Mouse (Mus musculus) hindbrain, embryonic 16.5 days (tissue): Measurements from ENCODE around the gene Rgs6. TPM values are rescaled to one million over a fixed set of nuclear protein-coding genes. Genes with fewer than 3 reads are reported as not detected.

Experiments
- ATAC-seq: fragments of 200-750 bp; cut with Nextera tagmentation; 2 replicates; pipeline ENCODE4 v1.8.0; 2017; ENCODE audit warnings: moderate TSS enrichment, moderate library complexity
- H3K27ac ChIP-seq: fragments of 300-500 bp; sonication (generic); 2 replicates; pipeline ENCODE4 v1.5.1; 2014; ENCODE audit warnings: low read depth, mild to moderate bottlenecking, control low read depth, low read length, moderate library complexity
- H3K27me3 ChIP-seq: fragments of 300-500 bp; sonication (generic); replicated peaks from 2 replicates; pipeline ENCODE4 v1.6.1; 2014; ENCODE audit warnings: low read length; ENCODE audit not compliant: control insufficient read depth, insufficient read depth
- H3K36me3 ChIP-seq: fragments of 300-500 bp; sonication (generic); 2 replicates; pipeline ENCODE4 v1.6.1; 2014; ENCODE audit warnings: mild to moderate bottlenecking, low read length, moderate library complexity, mixed read lengths; ENCODE audit not compliant: control insufficient read depth, insufficient read depth
- H3K4me1 ChIP-seq: fragments of 300-500 bp; sonication (generic); 2 replicates; pipeline ENCODE4 v1.6.1; 2014; ENCODE audit warnings: low read depth, low read length; ENCODE audit not compliant: control insufficient read depth, insufficient read depth
- H3K4me2 ChIP-seq: fragments of 300-500 bp; sonication (generic); 2 replicates; pipeline ENCODE4 v1.6.1; 2014; ENCODE audit warnings: mild to moderate bottlenecking, low read length, control low read depth, moderate library complexity
- H3K4me3 ChIP-seq: fragments of 300-500 bp; sonication (generic); 2 replicates; pipeline ENCODE4 v1.5.1; 2014; ENCODE audit warnings: mild to moderate bottlenecking, low read length, control low read depth, moderate library complexity
- H3K9ac ChIP-seq: fragments of 300-500 bp; sonication (generic); 2 replicates; pipeline ENCODE4 v1.6.1; 2014; ENCODE audit warnings: low read depth, mild to moderate bottlenecking, control low read depth, low read length, moderate library complexity
- H3K9me3 ChIP-seq: fragments of 300-500 bp; sonication (generic); 2 replicates; pipeline ENCODE4 v1.6.1; 2014; ENCODE audit warnings: mild to moderate bottlenecking, low read length, moderate library complexity; ENCODE audit not compliant: control insufficient read depth
- WGBS: fragments of 180-500 bp; shearing (Covaris S2); extraction: QIAGEN DNeasy Blood & Tissue Kit; methylation state at CpG from one replicate; pipeline ENCODE4 v1.1.7; 2014; 5-methylcytosine and 5-hydroxymethylcytosine counted together
- polyA plus RNA-seq: library from polyadenylated mRNA; unstranded; fragments of >200 nt; fragmentation: Nextera tagmentation; extraction: Ambion mirVana; gene quantifications from 2 replicates; pipeline ENCODE4 v1.2.1, GENCODE M21; 2015

Rgs6 gene
- polyA plus RNA-seq, 1 experiment from 2014 or later: 10.1 TPM

DNA sequence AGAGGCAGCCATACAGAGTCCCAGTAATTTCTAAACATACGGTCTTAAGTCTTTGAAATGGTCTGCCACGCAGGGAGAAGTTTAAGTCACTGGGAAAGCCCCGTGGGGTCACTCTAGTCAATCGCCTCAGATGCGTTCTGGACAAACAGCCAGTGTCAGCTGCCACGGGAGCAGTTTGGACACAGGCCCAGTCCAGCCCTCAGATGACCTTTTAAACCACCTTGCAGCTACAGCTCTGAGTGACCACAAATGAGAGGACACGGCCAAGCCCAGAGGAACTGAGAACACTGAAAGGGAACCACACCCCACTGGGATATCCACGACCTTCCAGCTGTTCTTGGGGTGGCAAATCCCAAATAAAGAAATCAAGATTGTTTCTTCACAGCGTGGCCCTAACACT is 512.3 kb downstream of the Rgs6 start:
- Histone ChIP-seq H3K27ac (no peak overlapping the region), H3K9ac (no peak overlapping the region), H3K4me1 (no peaks in the 10 kb centered on the region), H3K9me3 (no peaks in the 10 kb centered on the region), H3K27me3 (no peaks in the 10 kb centered on the region), H3K4me3 (no peak overlapping the region), H3K4me2 (no peak overlapping the region), H3K36me3 (no peaks in the 10 kb centered on the region)
- ATAC-seq: no peak
- 68% methylated on average over 9 of the region's 9 CpGs for WGBS

DNA sequence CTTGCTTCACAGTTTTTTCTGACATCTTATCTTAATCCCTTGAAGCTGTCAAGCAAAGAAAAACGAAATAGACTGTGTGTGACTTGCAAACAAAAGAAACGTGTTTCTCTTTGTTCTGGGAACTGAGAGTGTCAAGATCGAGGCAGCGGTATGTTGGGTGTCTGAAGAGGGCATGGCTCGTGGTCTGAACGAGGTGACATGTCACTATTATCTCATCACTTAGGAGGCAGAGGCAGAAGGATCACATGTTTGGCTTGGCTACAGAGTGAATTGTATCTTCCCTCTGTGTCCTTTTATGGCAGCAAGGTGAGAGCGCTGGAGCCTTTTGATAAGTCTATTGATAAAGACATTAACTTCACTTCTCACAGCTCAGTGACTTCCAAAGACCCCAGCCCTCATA is 512.8 kb downstream of the Rgs6 start:
- Histone ChIP-seq H3K9ac (no peak overlapping the region), H3K4me1 (no peaks in the 10 kb centered on the region), H3K9me3 (no peaks in the 10 kb centered on the region), H3K27me3 (no peaks in the 10 kb centered on the region), H3K4me3 (no peak overlapping the region), H3K36me3 (no peaks in the 10 kb centered on the region), H3K27ac (no peak overlapping the region), H3K4me2 (no peak overlapping the region)
- WGBS: 40% methylated on average over 7 of the region's 7 CpGs
- ATAC-seq: no peak

DNA sequence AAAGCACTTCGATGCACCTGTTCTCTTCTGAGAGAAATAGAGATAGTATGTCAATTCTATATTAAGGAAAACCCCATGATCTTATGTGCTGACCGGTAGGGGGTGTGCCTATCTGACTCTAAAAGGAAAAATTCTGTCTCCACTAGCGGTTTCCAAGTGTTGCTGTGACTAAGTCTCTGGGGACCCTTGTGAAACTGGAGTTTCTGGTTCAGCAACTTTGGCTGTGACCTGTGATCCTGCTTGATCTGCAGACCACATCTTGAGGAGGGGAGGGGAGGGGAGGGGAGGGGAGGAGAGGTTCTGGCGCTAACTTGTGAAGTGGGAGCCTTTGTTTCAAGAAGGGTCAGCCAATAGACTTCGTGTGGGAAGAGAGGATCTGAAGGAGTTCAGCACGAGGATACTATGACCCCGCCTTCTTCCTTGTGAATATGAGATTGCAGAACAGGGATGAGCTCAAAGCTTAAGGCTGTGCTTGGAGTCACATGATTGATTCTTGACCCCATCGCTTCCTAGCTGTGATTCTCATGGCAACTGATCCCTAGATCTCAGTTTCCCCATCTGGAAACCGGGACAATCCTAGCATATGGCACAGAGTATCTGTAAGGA is 517.5 kb downstream of the Rgs6 start:
- Histone ChIP-seq H3K9me3 (no peaks in the 10 kb centered on the region), H3K4me3 (no peak overlapping the region), H3K4me2 (no peak overlapping the region), H3K4me1 (peaks cover 4% of the 10 kb centered on the region; the same call in 1 of the 2 replicates), H3K9ac (no peak overlapping the region), H3K36me3 (no peaks in the 10 kb centered on the region), H3K27me3 (no peaks in the 10 kb centered on the region), H3K27ac (no peak overlapping the region)
- ATAC-seq: no peak
- WGBS: 62% methylated on average over 9 of the region's 9 CpGs

DNA sequence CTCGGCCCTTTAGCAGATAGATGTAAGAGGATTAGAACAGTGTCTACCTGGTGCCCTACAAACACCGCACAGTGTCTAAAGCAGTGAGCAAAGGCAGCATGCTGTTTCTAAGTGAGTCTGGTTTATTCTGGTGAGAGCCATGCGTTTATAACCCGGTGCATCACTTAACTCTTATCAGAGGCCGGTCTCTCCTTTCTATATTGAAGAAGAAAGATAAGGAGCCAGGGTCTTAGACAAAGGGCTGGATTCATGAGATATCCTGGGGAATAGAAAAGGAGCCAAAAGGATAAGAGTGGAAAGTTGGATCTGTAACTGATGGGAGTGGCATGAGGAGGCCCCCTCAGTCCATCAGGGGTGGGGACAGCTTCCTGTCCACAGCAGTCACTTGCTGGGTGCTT is 518.0 kb downstream of the Rgs6 start:
- Histone ChIP-seq H3K4me3 (no peak overlapping the region), H3K4me1 (peaks cover 4% of the 10 kb centered on the region; the same call in 1 of the 2 replicates), H3K4me2 (no peak overlapping the region), H3K27ac (no peak overlapping the region), H3K36me3 (no peaks in the 10 kb centered on the region), H3K27me3 (no peaks in the 10 kb centered on the region), H3K9ac (no peak overlapping the region), H3K9me3 (no peaks in the 10 kb centered on the region)
- no peak for ATAC-seq
- WGBS: 84% methylated on average over 5 of the region's 5 CpGs

DNA sequence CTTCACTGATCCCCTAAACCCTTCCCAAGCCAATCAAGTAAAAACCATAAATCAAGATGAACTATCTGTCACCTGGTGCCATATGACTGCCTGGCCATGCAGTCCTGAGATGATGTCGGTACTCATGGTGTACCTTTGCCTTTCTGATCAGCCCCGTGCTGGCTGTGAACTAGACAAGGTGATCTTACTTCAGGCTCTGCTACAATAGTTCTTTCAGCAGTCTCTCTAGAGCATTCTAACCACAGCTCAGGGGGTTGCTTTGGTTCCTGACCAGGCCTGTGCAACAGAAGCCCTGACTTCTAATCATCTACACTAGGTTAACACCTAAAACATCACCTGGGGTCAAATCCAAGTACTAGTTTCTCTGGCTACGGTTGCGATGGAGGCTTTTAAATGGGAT is 521.4 kb downstream of the Rgs6 start:
- ATAC-seq: no peak
- Histone ChIP-seq H3K27me3 (no peaks in the 10 kb centered on the region), H3K9me3 (no peaks in the 10 kb centered on the region), H3K4me3 (no peak overlapping the region), H3K4me1 (peaks cover 8% of the 10 kb centered on the region), H3K27ac (no peak overlapping the region), H3K4me2 (no peak overlapping the region), H3K9ac (no peak overlapping the region), H3K36me3 (no peaks in the 10 kb centered on the region)
- 91% methylated on average over 4 of the region's 4 CpGs for WGBS

DNA sequence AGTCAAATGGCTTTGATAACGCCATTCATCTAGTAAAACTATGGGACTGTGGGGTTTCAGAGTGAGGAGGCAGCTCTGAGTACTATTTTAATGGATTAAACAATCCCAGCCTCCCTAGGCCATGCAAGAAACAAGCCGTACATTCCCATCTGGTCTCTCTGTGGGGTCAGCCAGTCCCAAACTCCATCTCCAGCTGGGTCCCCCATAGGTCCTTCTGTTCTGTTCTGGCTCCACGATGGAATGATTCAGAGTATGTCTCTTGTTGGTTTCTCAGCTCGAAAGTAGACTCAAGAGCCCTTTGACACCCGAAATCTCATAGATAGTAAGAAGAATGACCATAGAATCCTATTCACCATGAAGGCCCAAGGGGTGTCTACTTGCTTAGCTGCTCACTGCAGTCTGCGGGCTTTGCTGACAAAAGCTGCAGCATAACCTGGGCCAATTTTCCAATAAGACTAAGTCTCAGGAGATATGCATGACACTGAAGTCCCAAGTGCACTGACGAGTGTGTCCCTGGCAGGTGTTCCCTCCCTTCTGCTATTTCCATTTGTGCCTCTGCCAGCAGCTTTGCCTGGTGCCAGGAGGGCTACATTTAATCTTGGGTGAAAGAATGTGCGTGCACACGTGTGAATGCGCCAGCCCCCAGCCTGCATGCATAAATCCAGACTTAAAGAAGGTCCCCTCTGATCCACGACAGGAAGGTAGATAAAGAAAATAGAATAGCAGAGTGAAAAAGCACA is 522.0 kb downstream of the Rgs6 start:
- H3K4me2 ChIP-seq: no peak overlapping the region
- no peaks in the 10 kb centered on the region for H3K9me3 ChIP-seq
- no peak for ATAC-seq
- no peak overlapping the region; the same call in 1 of the 2 replicates for H3K27ac ChIP-seq
- no peak overlapping the region for H3K4me3 ChIP-seq
- no peak overlapping the region for H3K9ac ChIP-seq
- H3K4me1 ChIP-seq: peaks cover 8% of the 10 kb centered on the region
- no peaks in the 10 kb centered on the region for H3K27me3 ChIP-seq
- no peaks in the 10 kb centered on the region for H3K36me3 ChIP-seq
- WGBS: 60% methylated on average over 11 of the region's 11 CpGs

DNA sequence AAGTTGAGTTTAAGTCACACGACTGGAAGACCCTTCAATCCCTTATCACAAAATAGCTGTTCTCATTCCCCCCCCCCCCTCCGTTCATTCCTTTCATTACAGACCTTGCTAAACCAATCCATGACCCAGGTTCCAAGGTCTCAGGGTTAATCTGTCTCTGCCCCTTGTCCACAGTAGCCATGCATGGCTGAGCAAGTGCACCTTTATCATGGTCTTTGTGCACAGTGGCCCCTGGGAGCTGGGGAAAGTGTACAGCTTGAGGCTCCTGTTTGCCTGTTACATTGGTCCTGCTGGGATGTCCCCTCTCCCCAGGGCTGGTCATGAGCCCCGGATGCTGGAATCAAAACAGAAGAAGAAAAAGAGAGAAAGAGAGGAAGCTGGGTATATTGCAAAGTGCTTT is 522.6 kb downstream of the Rgs6 start:
- WGBS: 68% methylated on average over 3 of the region's 3 CpGs
- no peak overlapping the region for H3K27ac ChIP-seq
- no peaks in the 10 kb centered on the region for H3K27me3 ChIP-seq

DNA sequence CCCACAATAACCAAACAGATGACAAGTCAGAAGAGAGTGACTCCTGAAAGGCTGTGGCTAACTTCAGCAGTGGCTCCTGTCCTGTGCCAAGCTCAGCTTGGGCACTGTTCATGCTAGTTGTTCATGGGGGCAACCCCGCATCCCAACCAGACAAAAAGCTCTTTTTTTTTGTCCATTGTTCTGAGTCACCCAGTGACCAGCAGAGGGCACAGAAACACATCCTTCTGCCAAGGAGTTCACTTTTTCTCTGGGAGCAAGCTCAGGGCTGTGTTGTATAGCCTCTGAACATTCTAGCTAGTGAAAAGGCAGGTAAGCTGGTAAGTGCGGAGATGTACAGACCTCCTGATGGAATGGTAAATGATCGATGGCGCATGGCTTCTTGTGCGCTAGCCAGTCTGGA is 524.2 kb downstream of the Rgs6 start:
- Histone ChIP-seq H3K27ac (no peak overlapping the region), H3K9me3 (no peaks in the 10 kb centered on the region), H3K4me2 (no peak overlapping the region), H3K27me3 (no peaks in the 10 kb centered on the region), H3K4me1 (peaks cover 8% of the 10 kb centered on the region), H3K9ac (no peak overlapping the region), H3K36me3 (no peaks in the 10 kb centered on the region), H3K4me3 (no peak overlapping the region)
- WGBS: 80% methylated on average over 5 of the region's 5 CpGs
- ATAC-seq: 0 out of 2 replicates have a peak, but pooled peaks have one; percentile 55

More for the DNA sequence above, 522.6 kb downstream of the Rgs6 start:
- peaks cover 8% of the 10 kb centered on the region for H3K4me1 ChIP-seq
- H3K9ac ChIP-seq: no peak overlapping the region
- no peaks in the 10 kb centered on the region for H3K9me3 ChIP-seq
- ATAC-seq: no peak
- no peaks in the 10 kb centered on the region for H3K36me3 ChIP-seq
- no peak overlapping the region for H3K4me3 ChIP-seq
- H3K4me2 ChIP-seq: no peak overlapping the region

DNA sequence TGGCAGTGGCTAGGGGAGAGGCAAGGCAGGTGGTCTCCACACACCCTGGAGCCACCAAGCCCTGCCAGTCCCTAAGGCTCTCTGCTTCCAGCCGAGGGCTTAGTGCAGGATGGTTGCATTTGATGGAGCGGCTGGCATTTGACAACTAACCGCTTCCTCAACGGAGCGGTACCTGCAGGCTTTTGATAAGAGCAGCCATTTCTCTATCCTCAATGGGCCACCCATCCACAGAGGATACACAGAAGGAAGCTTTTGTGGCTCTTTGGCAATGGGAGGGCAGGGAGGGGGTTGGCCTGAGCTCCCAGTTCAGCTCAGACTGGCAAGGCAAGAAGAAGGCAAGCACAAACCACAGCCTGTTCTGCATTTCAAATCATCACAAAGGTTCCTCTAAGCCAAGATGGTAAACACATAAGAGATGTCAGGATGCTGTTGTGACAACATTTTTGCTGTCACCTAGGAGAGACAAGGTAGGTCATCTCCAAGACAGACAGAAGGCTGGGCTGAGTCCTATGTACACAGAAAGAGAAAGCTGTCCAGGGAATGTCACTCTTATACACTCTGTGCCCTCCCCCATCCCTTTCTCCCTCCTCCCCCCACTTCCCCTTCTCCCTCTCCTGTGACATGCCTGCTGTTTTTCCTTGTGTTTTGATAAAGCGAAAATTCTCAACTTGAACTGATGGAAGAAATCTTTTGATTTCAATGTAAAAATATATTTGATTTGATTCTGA is 525.0 kb downstream of the Rgs6 start:
- Histone ChIP-seq H3K4me2 (no peak overlapping the region), H3K36me3 (no peaks in the 10 kb centered on the region), H3K27me3 (no peaks in the 10 kb centered on the region), H3K9me3 (no peaks in the 10 kb centered on the region), H3K4me1 (peaks cover 8% of the 10 kb centered on the region), H3K4me3 (no peak overlapping the region), H3K9ac (peak overlapping the region; percentile 20; the same call in 1 of the 2 replicates), H3K27ac (no peak overlapping the region; the same call in 1 of the 2 replicates)
- ATAC-seq: 0 out of 2 replicates have a peak, but pooled peaks have one; percentile 17
- WGBS: 58% methylated on average over 6 of the region's 6 CpGs
